Mouse (Mus musculus): ENCODE data around the gene Ccdc88b.

- no peak for TF ChIP-seq CTCF (IDR thresholded peaks at IDR 0.05; ENCODE audit: insufficient read depth, low read depth, low read length)
- no peak for TF ChIP-seq POLR2A (IDR thresholded peaks at IDR 0.05; ENCODE audit: insufficient read depth, low read depth, low read length)
These were observed 3.4 kb upstream of the Ccdc88b start for GRCm38 (mm10) chr19:6861451-6861850.

All from olfactory bulb, adult 2 months (tissue).